Mouse (Mus musculus) heart, adult 8-10 months (tissue): ENCODE results near the gene Lrrc10. TPM values are rescaled to one million over a fixed set of nuclear protein-coding genes. Genes with fewer than 3 reads are reported as not detected.
A peak's percentile ranks its signal among the peaks of the same experiment; 100 is the strongest.

Source experiments
- DNase-seq: peaks from one replicate; pipeline ENCODE4 v3.0.0; 2022; ENCODE audit warnings: low spot score
- total RNA-seq, 4 experiments: library from RNA; stranded (reverse); gene quantifications; 2 replicates each; pipeline ENCODE4 v1.2.4; 2022

Gene Lrrc10
- total RNA-seq, 4 experiments from 2014 or later = 159 to 208 (median 180) TPM

- DNase-seq = peak; percentile 63
Observed at GRCm38 (mm10) chr10:117043497-117044166, 1.5 kb upstream of the Lrrc10 start.

DNA sequence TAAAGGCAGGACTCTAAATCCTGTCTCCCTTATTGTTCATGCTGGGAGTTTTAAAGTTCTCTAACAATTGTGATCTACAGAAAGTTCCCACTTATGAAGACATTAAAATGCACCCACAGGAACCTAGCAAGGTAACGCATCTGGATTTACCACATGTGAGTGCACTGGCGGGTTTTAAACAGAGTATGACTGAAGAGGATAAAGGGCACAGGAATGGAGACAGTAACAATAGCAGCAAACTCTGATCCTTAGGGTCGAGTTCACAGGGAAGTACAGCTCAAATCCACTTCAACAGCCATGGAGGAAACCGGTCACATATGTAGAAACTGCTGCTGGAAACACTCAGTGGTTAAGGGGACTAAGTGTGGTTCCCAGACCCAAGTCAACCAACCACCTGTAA lies 4.1 kb downstream of the Lrrc10 start:
- no peak for DNase-seq

- no peak for DNase-seq
Observed at GRCm38 (mm10) chr10:117049961-117050597, 4.9 kb downstream of the Lrrc10 start.

- no peak for DNase-seq
Observed at GRCm38 (mm10) chr10:117055668-117056067, 10.5 kb downstream of the Lrrc10 start.

- no peak for DNase-seq
Observed at GRCm38 (mm10) chr10:117062894-117063253, 17.7 kb downstream of the Lrrc10 start.

DNA sequence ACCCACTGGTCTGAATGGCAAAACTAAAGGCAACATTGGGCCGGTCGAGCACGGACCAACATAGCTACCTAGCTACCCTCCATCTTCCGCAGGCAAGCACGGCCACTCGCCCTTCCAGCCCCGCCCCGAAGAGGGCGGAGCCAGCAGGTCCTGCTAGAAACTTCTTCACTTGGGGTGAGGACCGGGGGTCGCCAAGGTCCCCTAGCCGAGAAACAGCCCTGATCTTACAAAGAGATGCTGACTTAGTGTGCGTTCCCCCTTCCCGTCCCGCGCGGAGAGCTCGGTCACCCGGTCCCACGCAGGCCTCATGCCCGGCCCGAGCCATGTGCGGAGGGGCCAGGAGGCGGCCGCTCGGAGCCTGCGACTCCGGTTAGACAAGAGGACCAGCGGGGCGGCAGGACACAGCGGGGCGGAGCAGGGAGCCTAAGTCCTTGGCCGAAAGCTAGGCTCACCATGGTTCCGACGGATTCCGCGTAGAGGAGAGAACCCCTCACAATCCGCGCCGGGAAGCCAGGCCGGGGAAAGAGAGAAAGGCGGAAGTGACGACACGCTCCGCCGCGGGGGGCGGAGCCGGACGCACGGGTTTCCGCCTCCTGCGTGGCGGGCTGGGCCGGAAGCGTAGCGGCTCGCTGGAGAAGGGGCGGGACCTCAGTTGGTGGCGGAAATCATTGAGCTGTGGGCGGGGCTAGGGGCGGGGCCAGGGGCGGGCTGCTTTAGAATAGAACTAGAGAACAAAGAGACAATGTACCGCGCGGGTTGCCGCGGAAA lies 18.3 kb downstream of the Lrrc10 start, which contains the start of gene Cct2:
TSS of gene Cct2 (minus strand) at position 561 of the 768 bp plus-strand sequence.
- DNase-seq = peak; percentile 86

DNA sequence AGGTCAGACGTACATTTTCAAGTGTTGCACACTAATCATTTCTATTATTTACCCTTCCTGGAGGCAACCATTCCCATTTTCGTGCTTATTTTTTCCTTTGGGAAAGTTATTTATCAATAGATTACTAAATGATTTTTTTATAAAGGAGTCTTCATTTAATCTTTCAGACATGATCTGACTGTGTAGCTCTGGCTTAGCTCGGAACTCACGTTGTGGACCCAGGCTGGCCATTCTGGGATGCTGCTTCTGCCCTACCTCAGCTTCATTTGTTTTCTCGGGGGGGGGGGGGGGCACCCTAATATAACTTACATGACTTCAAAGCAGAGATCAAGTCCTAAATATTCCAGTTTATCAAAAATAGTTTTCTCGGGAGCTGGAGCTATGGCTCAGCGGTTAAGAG lies 18.9 kb downstream of the Lrrc10 start:
- DNase-seq = no peak

DNA sequence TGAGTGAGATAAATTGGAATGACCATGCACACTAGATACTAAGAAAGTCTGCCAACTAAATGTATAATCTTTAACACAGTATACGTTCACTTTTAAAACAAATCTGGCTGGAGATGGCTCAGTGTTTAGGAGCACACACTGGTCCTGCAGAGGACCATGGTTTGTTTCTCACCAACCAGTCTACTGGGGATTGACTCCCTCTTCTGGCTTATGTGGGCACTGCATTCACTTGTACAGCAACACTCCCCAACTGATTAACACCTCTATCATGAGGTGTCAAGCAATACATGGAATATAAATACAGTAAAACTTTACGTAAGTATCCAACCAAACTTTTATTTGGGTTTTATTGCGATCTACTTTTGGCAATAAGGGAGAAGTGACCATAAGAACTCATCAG lies 24.0 kb downstream of the Lrrc10 start:
- DNase-seq = no peak

DNA sequence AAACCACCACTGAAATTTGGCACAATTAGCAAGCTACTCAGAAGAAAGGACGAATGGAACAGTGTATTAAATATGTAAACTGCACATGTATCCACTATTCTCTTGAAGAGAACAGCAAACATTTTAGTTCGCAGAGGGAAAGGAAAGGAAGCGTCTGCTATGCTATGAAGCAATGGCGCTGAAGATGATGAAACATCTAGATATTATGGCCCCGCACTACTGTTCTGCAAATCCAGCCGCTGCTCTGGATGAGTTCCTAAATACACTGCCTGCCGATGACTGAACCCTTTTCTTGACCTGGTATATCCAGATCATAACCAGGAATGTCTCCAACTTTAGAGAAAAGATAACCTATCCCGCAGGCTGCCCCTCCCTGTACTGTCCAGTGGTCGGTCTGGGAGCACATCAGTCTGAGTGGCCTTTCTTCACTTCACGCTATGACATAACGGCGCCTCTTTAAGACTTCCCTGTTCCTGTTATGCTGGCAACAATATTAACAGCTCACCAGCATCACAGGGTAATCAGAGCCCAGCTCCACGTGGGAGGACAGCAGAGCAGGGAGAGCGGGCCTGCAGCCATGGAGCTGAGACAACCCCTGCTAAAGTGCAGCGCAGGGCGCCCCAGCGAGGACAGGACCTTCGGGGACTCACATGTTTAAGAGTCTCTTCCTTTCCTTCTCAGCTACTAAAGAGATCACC lies 27.2 kb downstream of the Lrrc10 start:
- no peak for DNase-seq

GRCm38 (mm10) chr10:117073176-117073575 lies 28.0 kb downstream of the Lrrc10 start:
- no peak for DNase-seq

GRCm38 (mm10) chr10:117078284-117078683 lies 33.1 kb downstream of the Lrrc10 start:
- no peak for DNase-seq

DNA sequence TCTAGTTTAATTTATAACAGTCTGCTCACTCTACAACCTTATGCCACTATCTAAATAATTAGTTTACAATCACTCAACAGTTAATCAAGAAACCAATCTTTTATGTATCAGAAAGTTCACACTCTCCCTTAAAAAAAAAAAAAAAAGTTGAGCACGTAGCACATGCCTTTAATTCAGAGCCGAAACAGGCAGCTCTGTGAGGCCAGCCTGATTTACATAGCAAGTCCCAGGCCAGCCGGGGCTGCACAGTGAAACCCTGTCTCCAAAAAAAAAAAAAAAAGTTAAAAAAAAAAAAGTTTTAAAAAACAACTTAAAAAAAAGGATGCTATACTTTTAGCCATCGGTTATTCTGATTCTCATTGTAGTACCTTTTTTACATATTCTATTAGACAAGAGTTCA lies 36.2 kb downstream of the Lrrc10 start:
- DNase-seq = no peak

DNA sequence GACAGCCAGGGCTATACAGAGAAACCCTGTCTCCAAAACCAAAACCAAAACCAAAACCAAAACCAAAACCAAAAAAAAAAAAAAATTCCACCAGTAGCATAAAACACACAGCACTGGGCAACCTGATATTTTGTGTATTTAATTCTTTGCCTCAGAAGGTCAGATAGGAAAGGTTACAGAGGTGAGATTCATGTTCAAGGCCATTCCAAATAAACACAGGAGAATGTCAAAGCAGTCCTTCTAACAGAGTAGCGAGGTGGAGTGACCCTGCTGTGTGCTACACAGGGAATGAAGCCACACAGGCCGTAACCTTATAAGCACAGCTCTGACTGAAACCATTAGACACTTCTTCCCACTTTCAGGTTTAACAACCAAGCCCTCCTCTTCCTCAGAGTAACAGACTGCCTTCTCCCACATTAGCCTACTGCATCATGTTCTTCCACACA lies 36.8 kb downstream of the Lrrc10 start:
- no peak for DNase-seq

DNA sequence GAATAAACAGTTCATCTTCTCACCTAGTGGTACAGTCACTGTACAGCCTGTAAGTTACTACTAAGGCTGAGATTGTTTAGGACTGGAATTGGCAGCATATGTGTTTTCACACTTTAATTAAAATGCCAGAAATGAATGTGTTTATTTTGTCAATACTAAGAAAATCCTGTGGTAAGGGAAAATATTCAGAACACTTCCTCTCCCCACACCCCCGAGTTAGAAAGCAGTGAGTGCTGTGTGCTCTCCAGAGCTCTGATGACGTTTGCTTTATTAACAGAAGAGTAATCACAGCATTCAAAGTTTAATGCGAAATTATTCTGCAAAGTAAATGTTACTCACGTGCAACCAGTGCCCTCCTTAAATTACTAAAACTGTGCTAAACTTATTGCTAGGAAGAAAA lies 44.5 kb downstream of the Lrrc10 start:
- no peak for DNase-seq

- peak; percentile 38 for DNase-seq
Observed at GRCm38 (mm10) chr10:117094504-117095329, 49.6 kb downstream of the Lrrc10 start.

GRCm38 (mm10) chr10:117096096-117096495 lies 51.0 kb downstream of the Lrrc10 start:
- DNase-seq = no peak

Other genes starting within 250 kb of the Lrrc10 start
- gene Myrfl, start 148.4 kb upstream of the Lrrc10 start, total RNA-seq = 1 to 10 TPM in 3 of 4 experiments, under 1 TPM in 1; 0.50 to 2.0 (median 1.2) TPM
- gene Rab3ip, start 94.6 kb upstream of the Lrrc10 start, total RNA-seq = 100 to 1,000 TPM in 3 of 4 experiments, 10 to 100 TPM in 1; 87.9 to 107 (median 103) TPM
- gene Gm10271, start 72.7 kb upstream of the Lrrc10 start, total RNA-seq = not detected
- gene Best3, start 59.0 kb upstream of the Lrrc10 start, total RNA-seq = 1 to 10 TPM; 7.1 to 8.0 (median 7.4) TPM
- 100 to 1,000 TPM; 108 to 128 (median 121) TPM for gene Cct2, start 18.5 kb downstream of the Lrrc10 start, total RNA-seq
- gene Frs2, start 103.2 kb downstream of the Lrrc10 start, total RNA-seq = 10 to 100 TPM; 15.2 to 16.8 (median 15.9) TPM
- 10 to 100 TPM; 25.6 to 32.7 (median 26.6) TPM for gene Yeats4, start 179.2 kb downstream of the Lrrc10 start, total RNA-seq
- gene 9530003J23Rik, start 193.4 kb downstream of the Lrrc10 start, total RNA-seq = not detected
- 100 to 1,000 TPM in 2 of 4 experiments, 10 to 100 TPM in 2; 93.6 to 253 (median 102) TPM for gene Lyz2, start 237.0 kb downstream of the Lrrc10 start, total RNA-seq
- 10 to 100 TPM in 2 of 4 experiments, 1 to 10 TPM in 2; 8.1 to 25.8 (median 9.5) TPM for gene Lyz1, start 247.5 kb downstream of the Lrrc10 start, total RNA-seq